Mouse (Mus musculus) midbrain, embryonic 14.5 days (tissue): ENCODE measurements around the gene Rxfp1. TPM values are rescaled to one million over a fixed set of nuclear protein-coding genes. Genes with fewer than 3 reads are reported as not detected.

Source experiments
- ATAC-seq: fragments of 200-750 bp; cut with Nextera tagmentation; 2 replicates; pipeline ENCODE4 v1.8.0; 2017; ENCODE audit warnings: moderate number of reproducible peaks, moderate library complexity; ENCODE audit not compliant: low FRiP score, low TSS enrichment
- DNase-seq: peaks from one replicate; pipeline ENCODE4 v3.0.0-alpha.2; 2015
- H3K27ac ChIP-seq: fragments of 300-500 bp; sonication (generic); replicated peaks from 2 replicates; pipeline ENCODE4 v1.5.1; 2014; ENCODE audit warnings: mild to moderate bottlenecking, low read depth, low read length, moderate library complexity
- H3K27me3 ChIP-seq: fragments of 300-500 bp; sonication (generic); 2 replicates; pipeline ENCODE4 v1.6.1; 2014; ENCODE audit warnings: low read length, control low read depth, mixed read lengths; ENCODE audit not compliant: control insufficient read depth, insufficient read depth
- H3K36me3 ChIP-seq: fragments of 300-500 bp; sonication (generic); 2 replicates; pipeline ENCODE4 v1.6.1; 2014; ENCODE audit warnings: low read length, control low read depth; ENCODE audit not compliant: control insufficient read depth, insufficient read depth
- H3K4me1 ChIP-seq: fragments of 300-500 bp; sonication (generic); 2 replicates; pipeline ENCODE4 v1.6.1; 2014; ENCODE audit warnings: mild to moderate bottlenecking, antibody characterized with exemption, low read length, control low read depth; ENCODE audit not compliant: control insufficient read depth, insufficient read depth
- H3K4me2 ChIP-seq: fragments of 300-500 bp; sonication (generic); 2 replicates; pipeline ENCODE4 v1.6.1; 2014; ENCODE audit warnings: mild to moderate bottlenecking, low read length, moderate library complexity
- H3K4me3 ChIP-seq: fragments of 300-500 bp; sonication (generic); replicated peaks from 2 replicates; pipeline ENCODE4 v1.5.1; 2014; ENCODE audit warnings: low read depth, low read length
- H3K9ac ChIP-seq: fragments of 300-500 bp; sonication (generic); replicated peaks from 2 replicates; pipeline ENCODE4 v1.6.1; 2014; ENCODE audit warnings: mild to moderate bottlenecking, low read length, moderate library complexity
- H3K9me3 ChIP-seq: fragments of 300-500 bp; sonication (generic); 2 replicates; pipeline ENCODE4 v1.6.1; 2016; ENCODE audit warnings: low read length, control low read depth, mixed read lengths; ENCODE audit not compliant: control insufficient read depth
- WGBS: fragments of 180-500 bp; shearing (Covaris S2); extraction: QIAGEN DNeasy Blood & Tissue Kit; methylation state at CpG from one replicate; pipeline ENCODE4 v1.1.7; 2014; 5-methylcytosine and 5-hydroxymethylcytosine counted together
- polyA plus RNA-seq: library from polyadenylated mRNA; unstranded; fragments of >200 nt; fragmentation: Nextera tagmentation; extraction: Ambion mirVana; gene quantifications from 2 replicates; pipeline ENCODE4 v1.2.1, GENCODE M21; 2014

Rxfp1 gene
- polyA plus RNA-seq, 1 experiment from 2014 or later, result not detected

DNA sequence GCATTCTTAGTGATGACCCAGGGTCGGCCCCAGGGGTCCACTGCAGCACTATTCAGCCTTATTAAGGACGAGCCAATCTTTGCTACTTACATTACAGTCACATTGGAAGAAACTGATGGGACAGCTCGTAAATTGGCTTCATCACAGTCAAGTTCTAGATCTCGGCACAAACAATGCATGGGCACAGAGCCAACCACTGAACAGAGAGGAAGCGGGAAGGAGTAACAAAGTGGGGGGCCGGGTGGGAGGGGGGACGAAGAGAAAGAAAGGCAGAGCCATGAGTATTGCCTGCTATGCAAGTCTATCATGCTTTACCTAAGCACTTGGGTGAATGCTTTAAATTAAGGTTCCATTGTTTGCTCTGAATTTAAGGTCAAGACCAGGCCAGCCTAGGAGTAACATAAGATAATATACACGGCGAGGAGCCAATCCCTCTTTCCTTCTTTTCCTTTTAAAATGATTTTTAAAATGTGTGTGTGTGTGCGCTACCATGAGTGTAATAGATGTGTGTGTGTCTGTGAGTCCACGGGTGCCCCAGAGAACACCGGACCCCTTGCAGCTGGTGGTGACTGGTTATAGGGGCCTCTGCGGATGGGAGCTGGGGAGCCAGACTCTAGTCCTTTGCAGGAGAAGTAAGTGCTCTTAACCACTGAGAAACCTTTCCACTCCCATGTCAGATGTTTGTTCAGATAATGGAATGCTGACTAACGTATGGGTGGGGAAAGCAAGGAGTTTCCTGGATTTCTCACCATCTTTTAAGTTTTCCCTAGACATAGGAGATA lies 55.1 kb downstream of the Rxfp1 start:
- ATAC-seq (no peak), DNase-seq (peak; percentile 14)
- Histone ChIP-seq H3K27ac (no peak overlapping the region), H3K4me1 (no peaks in the 10 kb centered on the region), H3K4me3 (no peak overlapping the region), H3K27me3 (no peaks in the 10 kb centered on the region), H3K9ac (no peak overlapping the region), H3K36me3 (no peaks in the 10 kb centered on the region), H3K9me3 (no peaks in the 10 kb centered on the region), H3K4me2 (no peak overlapping the region)
- 60% methylated on average over 14 of the region's 14 CpGs for WGBS

DNA sequence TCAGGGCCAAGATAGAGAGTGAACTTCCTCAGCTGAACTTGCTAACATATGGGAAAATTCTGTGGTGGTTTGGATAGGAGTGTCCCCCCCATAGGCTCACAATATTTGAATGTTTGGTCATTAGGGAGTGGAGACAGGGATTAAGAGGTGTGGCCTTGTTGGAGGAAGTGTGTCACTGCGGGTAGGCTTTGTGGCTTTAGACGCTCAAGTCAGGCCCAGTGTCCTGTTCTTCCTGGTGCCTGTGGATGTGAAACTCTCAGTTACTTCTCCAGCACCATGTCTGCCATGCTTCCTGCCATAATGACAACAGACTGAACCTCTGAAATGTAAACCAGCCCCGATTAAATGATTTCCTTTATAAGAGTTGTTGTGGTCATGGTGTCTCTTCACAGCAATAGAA lies 61.3 kb downstream of the Rxfp1 start:
- Histone ChIP-seq H3K27me3 (no peaks in the 10 kb centered on the region), H3K4me1 (no peaks in the 10 kb centered on the region), H3K27ac (no peak overlapping the region), H3K9ac (no peak overlapping the region), H3K36me3 (no peaks in the 10 kb centered on the region), H3K4me3 (no peak overlapping the region), H3K9me3 (no peaks in the 10 kb centered on the region), H3K4me2 (no peak overlapping the region)
- ATAC-seq (no peak), DNase-seq (no peak)
- 90% methylated on average over 3 of the region's 3 CpGs for WGBS

DNA sequence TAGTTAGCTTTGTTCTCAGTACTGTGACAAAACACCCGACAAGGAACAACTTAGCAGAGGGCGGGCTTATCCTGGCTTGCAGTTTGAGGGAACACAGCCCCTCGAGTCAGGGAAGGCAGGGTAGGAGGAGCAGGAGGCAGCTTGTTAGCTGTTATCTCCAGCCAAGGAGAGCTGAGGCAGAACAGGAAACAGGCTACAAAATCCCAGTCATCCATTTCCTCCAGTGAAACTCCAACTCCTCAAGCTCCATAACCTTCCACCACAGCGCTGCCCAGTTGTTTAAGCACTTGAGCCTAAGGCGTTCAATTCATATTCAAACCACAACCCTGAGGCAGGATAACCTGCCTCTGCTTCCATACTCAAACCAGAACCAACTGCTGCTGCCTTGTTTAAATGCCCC lies 63.0 kb downstream of the Rxfp1 start:
- DNase-seq (no peak), ATAC-seq (no peak)
- H3K27ac ChIP-seq, result no peak overlapping the region
- no peak overlapping the region for H3K4me2 ChIP-seq
- H3K4me3 ChIP-seq, result no peak overlapping the region
- H3K27me3 ChIP-seq, result no peaks in the 10 kb centered on the region
- H3K4me1 ChIP-seq, result no peaks in the 10 kb centered on the region
- 86% methylated on average over 5 of the region's 5 CpGs for WGBS
- no peaks in the 10 kb centered on the region for H3K9me3 ChIP-seq
- no peak overlapping the region for H3K9ac ChIP-seq
- no peaks in the 10 kb centered on the region for H3K36me3 ChIP-seq

DNA sequence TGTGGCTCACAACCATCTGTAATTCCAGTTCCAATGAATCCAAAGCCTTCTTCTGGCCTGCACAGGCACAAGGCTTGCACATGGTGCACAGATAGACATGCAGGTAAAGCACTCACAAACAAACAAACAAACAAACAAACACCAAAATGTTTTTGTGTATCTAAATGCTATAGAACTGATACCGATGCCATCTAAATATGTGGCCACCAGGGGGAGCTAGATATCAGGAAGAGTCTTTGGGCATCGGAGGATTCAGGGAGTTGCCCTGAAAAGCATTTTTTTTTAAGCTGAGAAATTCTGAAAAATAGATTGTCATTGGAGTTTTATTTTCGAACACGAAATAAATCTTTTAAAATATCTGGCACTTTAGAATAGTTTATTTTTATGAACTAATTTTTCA lies 64.6 kb downstream of the Rxfp1 start:
- no peaks in the 10 kb centered on the region for H3K4me1 ChIP-seq
- H3K4me2 ChIP-seq, result no peak overlapping the region
- no peaks in the 10 kb centered on the region for H3K36me3 ChIP-seq
- H3K9ac ChIP-seq, result no peak overlapping the region
- DNase-seq (peak; percentile 91), ATAC-seq (no peak)
- H3K9me3 ChIP-seq, result no peaks in the 10 kb centered on the region
- 18% methylated on average over 4 of the region's 4 CpGs for WGBS
- no peaks in the 10 kb centered on the region for H3K27me3 ChIP-seq
- no peak overlapping the region for H3K27ac ChIP-seq
- H3K4me3 ChIP-seq, result no peak overlapping the region

DNA sequence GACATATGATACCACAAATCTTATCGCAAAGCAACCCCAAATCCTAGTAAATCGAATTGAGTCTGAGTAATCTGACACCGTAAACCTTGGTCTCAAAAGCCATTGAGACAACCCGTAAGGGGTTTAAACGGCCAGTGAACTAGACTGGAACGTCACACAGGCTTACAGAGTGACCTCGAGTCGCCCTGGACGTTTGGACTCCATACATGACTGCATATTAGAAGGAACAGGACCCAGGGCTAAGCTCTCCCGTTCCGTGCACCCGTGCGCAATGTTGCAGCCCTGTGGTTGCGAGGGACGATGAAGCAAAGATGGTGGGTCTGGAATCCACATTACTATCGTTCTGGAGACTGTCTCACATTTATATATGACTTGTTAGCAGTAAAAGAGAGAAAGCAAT lies 65.5 kb downstream of the Rxfp1 start:
- Histone ChIP-seq H3K4me1 (no peaks in the 10 kb centered on the region), H3K27ac (no peak overlapping the region), H3K4me2 (no peak overlapping the region), H3K4me3 (no peak overlapping the region), H3K27me3 (no peaks in the 10 kb centered on the region), H3K9me3 (no peaks in the 10 kb centered on the region), H3K9ac (no peak overlapping the region), H3K36me3 (no peaks in the 10 kb centered on the region)
- WGBS, result 74% methylated on average over 16 of the region's 16 CpGs
- DNase-seq (no peak), ATAC-seq (no peak)

DNA sequence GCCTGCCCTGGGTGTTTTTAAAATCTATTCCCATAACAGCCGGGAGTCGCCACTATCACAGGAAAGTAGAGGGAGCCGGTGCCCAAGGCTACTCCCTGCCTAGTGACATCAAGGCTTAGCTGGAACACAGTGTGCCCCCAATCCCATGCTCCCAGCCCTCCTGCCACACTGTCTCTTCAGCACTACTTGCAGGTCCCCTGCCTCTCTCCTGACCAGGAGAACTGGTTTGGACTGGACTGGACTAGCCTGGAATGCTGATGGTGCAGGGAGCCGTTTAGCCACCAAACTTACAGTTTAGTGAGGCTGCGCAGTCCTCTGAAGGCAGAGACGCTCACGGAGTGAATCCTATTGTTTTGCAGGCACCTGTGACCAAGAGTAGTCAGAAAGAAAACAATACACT lies 67.1 kb downstream of the Rxfp1 start:
- ATAC-seq (no peak), DNase-seq (no peak)
- no peaks in the 10 kb centered on the region for H3K36me3 ChIP-seq
- no peak overlapping the region for H3K4me3 ChIP-seq
- no peaks in the 10 kb centered on the region for H3K9me3 ChIP-seq
- H3K4me2 ChIP-seq, result no peak overlapping the region
- no peaks in the 10 kb centered on the region for H3K27me3 ChIP-seq
- 84% methylated on average over 7 of the region's 7 CpGs for WGBS
- no peaks in the 10 kb centered on the region for H3K4me1 ChIP-seq
- H3K9ac ChIP-seq, result no peak overlapping the region
- no peak overlapping the region for H3K27ac ChIP-seq

DNA sequence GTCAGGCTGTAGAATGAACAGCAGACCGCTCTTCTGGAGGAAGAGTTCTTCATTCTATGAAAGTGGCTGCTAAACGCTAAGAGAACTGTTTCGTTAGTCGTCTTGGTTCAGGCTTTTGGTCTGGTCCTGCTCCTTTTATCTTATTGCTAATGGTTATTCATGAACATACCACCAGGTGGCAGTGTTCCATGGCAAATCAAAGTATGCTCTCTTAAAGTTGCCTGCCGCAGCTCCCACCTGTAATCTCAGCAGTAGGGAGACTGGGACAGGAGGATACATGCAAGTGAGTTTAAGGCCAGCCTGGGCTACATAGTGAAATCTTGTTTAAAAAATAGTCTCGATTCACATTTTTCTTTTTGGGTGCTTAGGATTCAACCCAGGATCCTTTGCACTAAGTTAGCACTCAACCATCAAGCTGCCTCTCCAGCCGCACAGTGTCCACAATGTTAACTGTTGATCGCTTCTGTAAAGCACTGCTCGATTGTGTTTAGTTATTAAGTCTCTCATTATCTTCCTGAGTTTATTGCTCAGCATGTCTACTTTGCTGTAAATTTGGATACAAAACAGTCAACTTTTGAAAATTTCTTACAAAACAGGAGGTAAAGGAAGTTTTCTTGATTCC lies 72.8 kb downstream of the Rxfp1 start:
- no peak overlapping the region for H3K4me2 ChIP-seq
- WGBS, result 42% methylated on average over 9 of the region's 9 CpGs
- peak; percentile 87 for DNase-seq
- no peak overlapping the region for H3K9ac ChIP-seq
- H3K27ac ChIP-seq, result no peak overlapping the region
- no peaks in the 10 kb centered on the region for H3K4me1 ChIP-seq
- no peaks in the 10 kb centered on the region for H3K27me3 ChIP-seq
- no peaks in the 10 kb centered on the region for H3K36me3 ChIP-seq
- H3K9me3 ChIP-seq, result no peaks in the 10 kb centered on the region
- H3K4me3 ChIP-seq, result no peak overlapping the region
- peak; percentile 57; the same call in 1 of the 2 replicates for ATAC-seq

DNA sequence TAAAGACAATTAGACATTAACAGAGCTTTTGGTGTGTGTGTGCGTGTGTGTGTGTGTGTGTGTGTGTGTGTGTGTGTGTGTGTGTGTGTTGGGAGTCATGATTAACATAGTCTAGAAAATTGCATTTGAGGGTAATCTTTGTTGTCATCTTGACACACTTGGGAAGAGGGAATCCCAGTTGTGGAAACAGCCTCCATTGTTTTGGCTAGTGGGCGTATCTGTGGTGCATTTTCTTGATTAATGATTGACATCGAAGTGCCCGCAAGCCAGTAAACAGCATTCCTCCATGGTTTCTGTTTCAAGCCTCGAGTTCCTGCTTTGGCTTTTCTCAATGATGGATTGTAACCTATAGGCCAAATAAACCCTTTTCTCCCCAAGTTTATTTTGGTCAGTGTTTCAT lies 81.0 kb downstream of the Rxfp1 start:
- Histone ChIP-seq H3K36me3 (no peaks in the 10 kb centered on the region), H3K27me3 (no peaks in the 10 kb centered on the region), H3K4me3 (no peak overlapping the region), H3K27ac (no peak overlapping the region), H3K4me1 (no peaks in the 10 kb centered on the region), H3K4me2 (no peak overlapping the region), H3K9ac (no peak overlapping the region), H3K9me3 (no peaks in the 10 kb centered on the region)
- 82% methylated on average over 5 of the region's 5 CpGs for WGBS
- ATAC-seq (no peak), DNase-seq (no peak)

DNA sequence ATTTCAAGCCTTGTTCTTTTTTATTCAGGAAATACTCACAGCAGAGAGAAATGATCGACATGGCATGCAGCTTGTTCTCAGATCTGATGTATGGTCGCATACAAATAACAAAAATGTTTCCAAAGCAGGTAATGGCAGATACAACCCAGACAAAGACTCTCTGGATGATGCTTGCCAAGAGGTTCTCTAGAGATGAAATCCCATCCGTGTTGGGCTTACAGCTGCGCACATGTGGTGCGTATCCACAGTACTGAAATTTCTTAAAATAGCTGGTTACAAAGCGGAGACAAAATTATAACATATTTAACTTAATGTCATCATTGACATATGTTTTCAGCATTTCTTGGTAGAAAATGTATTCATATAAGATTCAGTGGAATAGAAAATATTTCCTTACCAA lies 85.6 kb downstream of the Rxfp1 start:
- Histone ChIP-seq H3K9me3 (no peaks in the 10 kb centered on the region), H3K9ac (no peak overlapping the region), H3K4me1 (no peaks in the 10 kb centered on the region), H3K4me2 (no peak overlapping the region), H3K27ac (no peak overlapping the region), H3K36me3 (no peaks in the 10 kb centered on the region), H3K27me3 (no peaks in the 10 kb centered on the region), H3K4me3 (no peak overlapping the region)
- ATAC-seq (no peak), DNase-seq (no peak)
- WGBS, result 91% methylated on average over 6 of the region's 6 CpGs
